Mouse (Mus musculus) lung, postnatal 14 days (tissue): Measurements from ENCODE around the gene Rnf214.
"Not testable (repeated sequence)": the region's sequence is repeated elsewhere in the genome, so short reads cannot be mapped to it uniquely, and the experiment has no call there.

Source experiments
- DNase-seq: peaks from one replicate; pipeline ENCODE4 v3.0.0; 2021

Rnf214 gene

GRCm38 (mm10) chr9:45849528-45850408 is 56.9 kb downstream of the Rnf214 start:
- DNase-seq: peak; percentile 30

- no peak for DNase-seq
These were observed 59.7 kb downstream of the Rnf214 start for GRCm38 (mm10) chr9:45846891-45847460.

GRCm38 (mm10) chr9:45846176-45846575 is 60.5 kb downstream of the Rnf214 start:
- DNase-seq: not testable (repeated sequence)

GRCm38 (mm10) chr9:45845541-45845940 is 61.2 kb downstream of the Rnf214 start:
- DNase-seq: no peak

GRCm38 (mm10) chr9:45843780-45844179 is 62.9 kb downstream of the Rnf214 start:
- DNase-seq: no peak

GRCm38 (mm10) chr9:45843007-45843406 is 63.7 kb downstream of the Rnf214 start:
- no peak for DNase-seq

- no peak for DNase-seq
These were observed 65.3 kb downstream of the Rnf214 start for GRCm38 (mm10) chr9:45841458-45841857.

- DNase-seq: no peak
These were observed 66.4 kb downstream of the Rnf214 start for GRCm38 (mm10) chr9:45840331-45840730.

- no peak for DNase-seq
These were observed 66.8 kb downstream of the Rnf214 start for GRCm38 (mm10) chr9:45839982-45840300.

GRCm38 (mm10) chr9:45839139-45839981 is 67.4 kb downstream of the Rnf214 start:
- DNase-seq: peak; percentile 16

GRCm38 (mm10) chr9:45838434-45839138 is 68.1 kb downstream of the Rnf214 start, which contains the start of gene Bace1:
Gene Bace1 (plus strand): TSS chr9:45838580.
- peak; percentile 84 for DNase-seq

GRCm38 (mm10) chr9:45838069-45838433 is 68.7 kb downstream of the Rnf214 start:
- DNase-seq: no peak

GRCm38 (mm10) chr9:45833461-45833860 is 73.2 kb downstream of the Rnf214 start:
- DNase-seq: no peak

GRCm38 (mm10) chr9:45832898-45833297 is 73.8 kb downstream of the Rnf214 start:
- no peak for DNase-seq

GRCm38 (mm10) chr9:45829107-45829506 is 77.6 kb downstream of the Rnf214 start:
- DNase-seq: peak; percentile 81

- DNase-seq: peak; percentile 86
These were observed 78.3 kb downstream of the Rnf214 start, which contains the start of gene Cep164 for GRCm38 (mm10) chr9:45828291-45828963. Gene Cep164 (minus strand): TSS chr9:45828691.

GRCm38 (mm10) chr9:45827663-45828290 is 78.9 kb downstream of the Rnf214 start:
- DNase-seq: peak; percentile 37

GRCm38 (mm10) chr9:45818406-45819011 is 88.2 kb downstream of the Rnf214 start:
- DNase-seq: no peak

GRCm38 (mm10) chr9:45815525-45815924 is 91.2 kb downstream of the Rnf214 start:
- peak; percentile 23 for DNase-seq

GRCm38 (mm10) chr9:45815113-45815512 is 91.6 kb downstream of the Rnf214 start:
- peak; percentile 28 for DNase-seq
